Mouse (Mus musculus) R1 (cell line): ENCODE data around the gene Ntm.
A peak's percentile ranks its signal among the peaks of the same experiment; 100 is the strongest.

Source experiments
- DNase-seq: peaks from one replicate; pipeline ENCODE4 v3.0.0-alpha.2; 2018; ENCODE audit warnings: low read depth, low spot score

Ntm gene

GRCm38 (mm10) chr9:29332296-29333090 lies 630.4 kb downstream of the Ntm start:
- no peak for DNase-seq

GRCm38 (mm10) chr9:29330486-29330885 lies 632.5 kb downstream of the Ntm start:
- no peak for DNase-seq

GRCm38 (mm10) chr9:29326283-29326682 lies 636.7 kb downstream of the Ntm start:
- DNase-seq = no peak

- DNase-seq = no peak
Observed at GRCm38 (mm10) chr9:29325137-29325536, 637.8 kb downstream of the Ntm start.

GRCm38 (mm10) chr9:29319197-29319596 lies 643.7 kb downstream of the Ntm start:
- DNase-seq = no peak

- no peak for DNase-seq
Observed at GRCm38 (mm10) chr9:29318676-29319162, 644.2 kb downstream of the Ntm start.

GRCm38 (mm10) chr9:29317623-29318022 lies 645.3 kb downstream of the Ntm start:
- DNase-seq = no peak

GRCm38 (mm10) chr9:29315842-29316241 lies 647.1 kb downstream of the Ntm start:
- DNase-seq = no peak

- DNase-seq = peak; percentile 72
Observed at GRCm38 (mm10) chr9:29306961-29307360, 656.0 kb downstream of the Ntm start.

- DNase-seq = no peak
Observed at GRCm38 (mm10) chr9:29298340-29298739, 664.6 kb downstream of the Ntm start.

GRCm38 (mm10) chr9:29296752-29297151 lies 666.2 kb downstream of the Ntm start:
- no peak for DNase-seq

GRCm38 (mm10) chr9:29288003-29288704 lies 674.8 kb downstream of the Ntm start:
- DNase-seq = no peak

GRCm38 (mm10) chr9:29285144-29285543 lies 677.8 kb downstream of the Ntm start:
- no peak for DNase-seq

- DNase-seq = no peak
Observed at GRCm38 (mm10) chr9:29272861-29273260, 690.1 kb downstream of the Ntm start.

- DNase-seq = no peak
Observed at GRCm38 (mm10) chr9:29269988-29270387, 693.0 kb downstream of the Ntm start.

GRCm38 (mm10) chr9:29269277-29269646 lies 693.7 kb downstream of the Ntm start:
- no peak for DNase-seq

GRCm38 (mm10) chr9:29268583-29269276 lies 694.2 kb downstream of the Ntm start:
- DNase-seq = no peak

- DNase-seq = no peak
Observed at GRCm38 (mm10) chr9:29267663-29268062, 695.3 kb downstream of the Ntm start.

- DNase-seq = no peak
Observed at GRCm38 (mm10) chr9:29265177-29265576, 697.8 kb downstream of the Ntm start.

GRCm38 (mm10) chr9:29262836-29263235 lies 700.1 kb downstream of the Ntm start:
- no peak for DNase-seq

GRCm38 (mm10) chr9:29252866-29253265 lies 710.1 kb downstream of the Ntm start:
- DNase-seq = no peak

GRCm38 (mm10) chr9:29250813-29251212 lies 712.1 kb downstream of the Ntm start:
- peak; percentile 10 for DNase-seq
